Mouse (Mus musculus): ENCODE measurements around the gene Fam171b. TPM values are rescaled to one million over a fixed set of nuclear protein-coding genes. Genes with fewer than 3 reads are reported as not detected.

Fam171b gene
- total RNA-seq, 2 experiments from 2014 or later, result 203 to 205 TPM

- DNase-seq (ENCODE audit: low spot score in 2 of 2), result no peak
Measured at GRCm38 (mm10) chr2:83883850-83884420, 71.5 kb downstream of the Fam171b start.

GRCm38 (mm10) chr2:83893701-83894100 is 81.3 kb downstream of the Fam171b start:
- DNase-seq (ENCODE audit: low spot score in 2 of 2), result no peak

- DNase-seq (ENCODE audit: low spot score in 2 of 2), result no peak
Measured at GRCm38 (mm10) chr2:83901896-83902540, 89.6 kb downstream of the Fam171b start.

DNA sequence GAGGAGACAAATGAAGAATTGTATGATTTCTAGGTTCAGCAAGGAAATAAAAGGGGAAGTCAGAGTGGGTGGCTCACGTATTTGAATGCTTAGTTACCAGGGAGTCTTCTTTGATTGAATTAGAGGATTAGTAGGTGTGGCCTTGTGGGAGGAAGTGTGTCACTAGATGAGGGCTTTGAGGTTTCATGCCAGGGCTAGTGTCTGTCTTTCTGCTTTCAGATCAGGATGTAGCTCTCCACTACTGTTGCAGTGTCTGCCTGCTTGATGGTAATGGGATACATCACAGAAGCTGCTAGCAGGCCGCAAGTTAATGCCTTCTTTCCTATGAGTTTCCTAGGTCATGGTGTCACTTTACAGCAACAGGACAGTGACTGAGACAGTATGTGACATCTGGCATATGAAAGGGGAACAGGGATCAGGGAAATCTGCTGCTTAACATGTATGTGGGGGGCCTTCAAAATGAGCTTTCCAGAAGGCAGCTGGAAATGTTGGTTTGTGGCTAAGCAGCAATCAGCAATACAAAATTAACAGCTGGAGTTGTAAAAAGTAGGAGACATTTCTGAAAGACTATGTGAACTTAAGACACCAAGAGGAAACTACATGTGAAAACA is 117.1 kb downstream of the Fam171b start:
- DNase-seq (ENCODE audit: low spot score in 2 of 2), result no peak

Other genes with a start within 250 kb of the Fam171b start
- 100 to 1,000 TPM; 129 to 133 TPM for gene Zc3h15, start 168.2 kb upstream of the Fam171b start, total RNA-seq (2021)
- gene Itgav, start 88.2 kb upstream of the Fam171b start, total RNA-seq (2021), result 10 to 100 TPM; 65.3 to 71.4 TPM
- not detected for gene Zswim2, start 128.6 kb downstream of the Fam171b start, total RNA-seq (2021)
- 1 to 10 TPM; 1.6 to 1.7 TPM for gene Gm13698, start 143.1 kb downstream of the Fam171b start, total RNA-seq (2021)
- gene Gm13693, start 148.9 kb downstream of the Fam171b start, total RNA-seq (2021), result 1 to 10 TPM; 1.6 to 1.7 TPM
- gene Gm13695, start 154.7 kb downstream of the Fam171b start, total RNA-seq (2021), result 1 to 10 TPM in 1 of 2 experiments, not detected in 1; 1.6 TPM
- gene Gm13696, start 160.5 kb downstream of the Fam171b start, total RNA-seq (2021), result 1 to 10 TPM; 1.6 to 1.7 TPM
- gene Gm13694, start 166.3 kb downstream of the Fam171b start, total RNA-seq (2021), result 1 to 10 TPM; 1.6 to 1.7 TPM
- gene Gm13697, start 172.1 kb downstream of the Fam171b start, total RNA-seq (2021), result 1 to 10 TPM; 1.6 to 1.7 TPM
- 1 to 10 TPM; 1.6 to 1.7 TPM for gene Gm13691, start 177.9 kb downstream of the Fam171b start, total RNA-seq (2021)